Mouse (Mus musculus): ENCODE measurements around the gene Avpr1a. TPM values are rescaled to one million over a fixed set of nuclear protein-coding genes. Genes with fewer than 3 reads are reported as not detected.

The Avpr1a gene
- polyA plus RNA-seq (2016; fragmentation: Nextera tagmentation; extraction: Ambion mirVana) = 1.5 and 1.6 TPM in 2 replicates

DNA sequence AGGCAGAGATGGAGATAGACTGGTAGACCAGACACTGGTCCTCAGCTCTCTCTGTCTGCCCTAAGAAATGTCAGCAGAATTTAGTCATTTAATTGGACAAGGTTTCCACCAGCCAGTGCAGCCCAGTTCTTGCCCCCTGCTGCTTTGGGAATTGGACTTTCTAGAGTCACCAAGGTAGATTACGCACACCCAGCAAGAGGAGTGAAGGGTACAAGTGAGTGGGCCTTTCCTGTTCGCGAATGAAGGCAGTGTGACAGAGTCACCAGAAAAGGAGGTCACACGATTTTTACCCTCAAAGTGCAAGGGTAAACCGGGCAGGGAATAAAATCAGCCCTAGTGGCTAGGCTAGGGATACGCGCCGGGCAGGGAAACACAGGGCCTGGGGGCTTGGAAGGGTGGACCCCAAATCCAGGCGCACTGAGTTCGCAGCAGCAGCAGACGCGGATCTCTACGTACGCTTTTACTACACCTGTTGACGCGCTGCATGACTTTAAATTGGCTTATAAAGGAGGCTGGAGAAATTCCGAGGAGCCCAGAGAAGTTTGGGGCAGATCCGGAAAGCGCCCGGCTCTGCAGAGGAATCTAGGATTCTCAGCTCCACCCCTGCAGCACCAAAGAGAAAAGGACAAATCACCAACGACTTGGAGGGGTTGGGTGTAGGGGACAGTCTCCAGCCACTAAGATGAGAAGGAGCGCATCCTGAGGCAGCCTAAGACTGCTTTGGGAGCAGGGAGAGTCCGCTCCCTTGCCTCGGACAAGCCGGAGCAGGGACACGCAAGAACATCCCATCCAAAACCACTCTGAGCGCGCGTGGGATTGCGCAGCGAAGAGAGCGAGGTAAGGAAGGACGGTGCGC, at the start of gene Avpr1a:
Avpr1a (plus strand) TSS at position 639 of the 856 bp plus-strand sequence.
- H3K27ac ChIP-seq = no peak within 1 kb of the TSS
- peak; percentile 27; the same call in 1 of the 2 replicates for ATAC-seq (ENCODE audit: insufficient number of reproducible peaks, insufficient read depth, low FRiP score, low TSS enrichment, low read depth)

DNA sequence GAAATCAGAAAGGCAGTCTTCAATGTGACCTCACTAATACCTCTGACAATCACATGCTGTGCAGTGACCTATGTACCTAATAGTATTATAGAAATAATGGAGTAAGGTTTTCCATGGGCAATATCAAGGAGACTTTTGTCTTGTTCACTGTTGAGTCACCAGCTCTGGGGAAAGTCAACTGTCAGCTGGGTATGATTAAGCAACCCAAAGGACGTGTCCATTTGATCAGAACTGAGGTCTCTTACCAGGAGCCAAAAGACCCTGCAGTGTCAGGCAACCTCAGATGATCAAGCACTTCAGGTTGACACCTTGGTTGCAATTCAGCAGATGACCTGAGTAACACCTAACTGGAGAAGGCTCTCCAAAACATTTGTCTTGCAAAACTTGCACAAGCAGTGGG, 46.0 kb upstream of the Avpr1a start:
- ATAC-seq (ENCODE audit: insufficient number of reproducible peaks, insufficient read depth, low FRiP score, low TSS enrichment, low read depth) = no peak
- no peak overlapping the region for H3K4me3 ChIP-seq (replicated peaks)
- no peak overlapping the region for H3K27ac ChIP-seq
- no peak overlapping the region for H3K9ac ChIP-seq (replicated peaks)
- no peaks in the 10 kb centered on the region for H3K9me3 ChIP-seq
- no peaks in the 10 kb centered on the region for H3K27me3 ChIP-seq
- WGBS = 33% methylated on average over 1 of the region's 1 CpGs
- no peaks in the 10 kb centered on the region for H3K36me3 ChIP-seq
- H3K4me2 ChIP-seq = no peak overlapping the region
- peaks cover 3% of the 10 kb centered on the region; the same call in 1 of the 2 replicates for H3K4me1 ChIP-seq (replicated peaks)

More for the DNA sequence above, at the start of gene Avpr1a:
- H3K4me2 ChIP-seq = peak within 1 kb of the TSS; percentile 95
- peak within 1 kb of the TSS; percentile 46 for H3K9ac ChIP-seq (replicated peaks)
- no peaks in the 10 kb centered on the region for H3K9me3 ChIP-seq
- 4% methylated on average over 34 of the region's 34 CpGs for WGBS
- H3K36me3 ChIP-seq = no peaks in the 10 kb centered on the region
- H3K27me3 ChIP-seq = peaks cover 42% of the 10 kb centered on the region
- peaks cover 17% of the 10 kb centered on the region; the same call in 1 of the 2 replicates for H3K4me1 ChIP-seq (replicated peaks)
- peak within 1 kb of the TSS; percentile 51 for H3K4me3 ChIP-seq (replicated peaks)

GRCm38 (mm10) chr10:122406333-122406732, 42.0 kb upstream of the Avpr1a start:
- H3K36me3 ChIP-seq = no peaks in the 10 kb centered on the region
- ATAC-seq (ENCODE audit: insufficient number of reproducible peaks, insufficient read depth, low FRiP score, low TSS enrichment, low read depth) = no peak
- H3K27me3 ChIP-seq = no peaks in the 10 kb centered on the region
- 37% methylated on average over 6 of the region's 6 CpGs for WGBS
- H3K4me2 ChIP-seq = no peak overlapping the region
- H3K9ac ChIP-seq (replicated peaks) = no peak overlapping the region
- H3K4me1 ChIP-seq (replicated peaks) = peaks cover 3% of the 10 kb centered on the region; the same call in 1 of the 2 replicates
- H3K4me3 ChIP-seq (replicated peaks) = no peak overlapping the region
- H3K9me3 ChIP-seq = no peaks in the 10 kb centered on the region
- no peak overlapping the region for H3K27ac ChIP-seq

DNA sequence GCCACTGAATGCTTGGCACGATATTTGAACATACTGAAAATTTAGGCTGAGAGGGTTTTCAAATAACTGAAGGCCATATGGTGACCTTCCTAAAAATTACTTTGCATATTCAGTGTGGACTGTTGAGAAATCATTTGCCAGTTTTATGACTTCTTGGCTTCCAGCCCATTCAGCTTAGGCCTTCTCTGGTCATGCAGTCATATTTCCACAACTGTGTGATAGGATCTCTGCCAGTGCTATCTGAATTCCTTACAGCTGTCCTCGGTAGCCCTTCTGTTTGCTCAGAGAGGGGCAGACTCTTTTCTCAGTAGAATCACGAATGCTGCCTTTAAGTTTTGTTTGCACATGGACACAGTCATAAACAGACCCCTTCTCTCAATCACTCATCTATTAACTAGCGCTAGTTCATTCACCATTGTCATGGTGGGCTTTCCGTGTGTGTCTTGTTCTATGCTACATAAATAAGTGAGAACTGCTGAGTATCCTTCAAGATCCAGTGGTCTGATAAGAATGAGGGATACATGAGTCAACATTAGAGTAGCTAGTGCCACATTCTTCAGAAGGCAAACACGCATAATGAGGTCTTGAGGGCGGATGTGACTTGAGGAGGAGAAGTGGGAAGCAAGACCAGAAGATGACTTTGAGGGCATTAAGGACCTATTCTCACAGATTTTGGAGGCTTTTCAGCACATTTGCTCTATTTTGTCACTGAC, 39.4 kb upstream of the Avpr1a start:
- Histone ChIP-seq H3K9ac (replicated peaks) (no peak overlapping the region), H3K36me3 (no peaks in the 10 kb centered on the region), H3K27ac (no peak overlapping the region), H3K27me3 (no peaks in the 10 kb centered on the region), H3K9me3 (no peaks in the 10 kb centered on the region), H3K4me1 (replicated peaks) (peaks cover 3% of the 10 kb centered on the region; the same call in 1 of the 2 replicates), H3K4me3 (replicated peaks) (no peak overlapping the region), H3K4me2 (no peak overlapping the region)
- no peak for ATAC-seq (ENCODE audit: insufficient number of reproducible peaks, insufficient read depth, low FRiP score, low TSS enrichment, low read depth)
- 89% methylated on average over 7 of the region's 7 CpGs for WGBS

GRCm38 (mm10) chr10:122410791-122411190, 37.5 kb upstream of the Avpr1a start:
- no peaks in the 10 kb centered on the region for H3K27me3 ChIP-seq
- H3K36me3 ChIP-seq = no peaks in the 10 kb centered on the region
- no peak overlapping the region for H3K4me2 ChIP-seq
- H3K4me1 ChIP-seq (replicated peaks) = peaks cover 3% of the 10 kb centered on the region; the same call in 1 of the 2 replicates
- WGBS = 30% methylated on average over 2 of the region's 2 CpGs
- H3K9ac ChIP-seq (replicated peaks) = no peak overlapping the region
- no peak for ATAC-seq (ENCODE audit: insufficient number of reproducible peaks, insufficient read depth, low FRiP score, low TSS enrichment, low read depth)
- no peaks in the 10 kb centered on the region for H3K9me3 ChIP-seq
- no peak overlapping the region for H3K4me3 ChIP-seq (replicated peaks)
- H3K27ac ChIP-seq = no peak overlapping the region

DNA sequence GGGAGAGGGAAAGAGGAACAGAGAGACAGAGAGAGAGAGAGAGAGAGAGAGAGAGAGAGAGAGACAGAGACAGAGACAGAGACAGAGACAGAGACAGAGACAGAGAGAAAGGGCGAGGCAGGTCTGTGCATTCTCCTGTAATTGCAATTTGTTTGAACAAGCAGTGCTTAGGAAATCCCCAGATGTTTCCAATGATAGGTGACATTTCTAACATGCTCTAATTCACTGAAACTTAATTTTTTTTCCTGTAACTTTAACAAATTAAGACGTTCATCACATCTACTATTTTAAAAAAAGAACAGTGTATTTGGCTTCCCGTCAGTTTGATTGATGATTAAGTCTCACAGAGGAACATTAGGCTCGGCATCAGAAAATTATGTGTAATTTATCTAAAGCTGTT, 15.6 kb upstream of the Avpr1a start:
- no peak overlapping the region for H3K4me2 ChIP-seq
- no peaks in the 10 kb centered on the region for H3K27me3 ChIP-seq
- no peak for ATAC-seq (ENCODE audit: insufficient number of reproducible peaks, insufficient read depth, low FRiP score, low TSS enrichment, low read depth)
- H3K4me1 ChIP-seq (replicated peaks) = no peaks in the 10 kb centered on the region
- H3K4me3 ChIP-seq (replicated peaks) = no peak overlapping the region
- H3K36me3 ChIP-seq = no peaks in the 10 kb centered on the region
- H3K9ac ChIP-seq (replicated peaks) = no peak overlapping the region
- no peak overlapping the region for H3K27ac ChIP-seq
- H3K9me3 ChIP-seq = no peaks in the 10 kb centered on the region
- 67% methylated on average over 4 of the region's 4 CpGs for WGBS

DNA sequence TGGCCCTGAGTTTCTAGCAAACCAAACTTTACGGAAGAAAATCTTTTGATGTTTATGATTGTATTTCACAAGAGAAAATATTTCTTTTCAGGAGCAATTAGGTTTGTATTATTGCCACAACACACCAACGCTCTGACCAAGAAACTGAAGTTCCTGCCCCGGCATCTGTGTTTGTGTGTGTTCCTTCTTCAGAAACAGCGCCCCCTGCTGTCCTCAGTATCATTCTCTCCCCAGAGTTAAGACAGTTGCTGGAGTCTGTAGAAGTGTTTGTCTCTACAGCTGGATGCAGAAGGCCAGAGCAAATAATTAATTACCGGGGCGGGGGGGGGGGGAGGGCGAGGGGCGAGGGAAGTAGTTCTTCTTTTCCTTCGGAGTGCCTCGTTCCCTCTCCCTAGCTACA, 1.0 kb upstream of the Avpr1a start:
- ATAC-seq (ENCODE audit: insufficient number of reproducible peaks, insufficient read depth, low FRiP score, low TSS enrichment, low read depth) = no peak
- H3K9ac ChIP-seq (replicated peaks) = no peak overlapping the region
- H3K4me2 ChIP-seq = peak overlapping the region; percentile 10; the same call in 1 of the 2 replicates
- no peaks in the 10 kb centered on the region for H3K9me3 ChIP-seq
- peaks cover 42% of the 10 kb centered on the region for H3K27me3 ChIP-seq
- H3K4me3 ChIP-seq (replicated peaks) = no peak overlapping the region
- no peaks in the 10 kb centered on the region for H3K36me3 ChIP-seq
- WGBS = 28% methylated on average over 7 of the region's 10 CpGs
- H3K27ac ChIP-seq = no peak overlapping the region
- H3K4me1 ChIP-seq (replicated peaks) = peaks cover 17% of the 10 kb centered on the region; the same call in 1 of the 2 replicates

- peak overlapping the region; percentile 46; the same call in 1 of the 2 replicates for H3K9ac ChIP-seq (replicated peaks)
- H3K4me2 ChIP-seq = peak overlapping the region; percentile 95
- H3K36me3 ChIP-seq = no peaks in the 10 kb centered on the region
- ATAC-seq (ENCODE audit: insufficient number of reproducible peaks, insufficient read depth, low FRiP score, low TSS enrichment, low read depth) = peak; percentile 48; the same call in 1 of the 2 replicates
- 1% methylated on average over 70 of the region's 70 CpGs for WGBS
- H3K27me3 ChIP-seq = peaks cover 42% of the 10 kb centered on the region
- H3K9me3 ChIP-seq = no peaks in the 10 kb centered on the region
- peak overlapping the region; percentile 51 for H3K4me3 ChIP-seq (replicated peaks)
- H3K27ac ChIP-seq = no peak overlapping the region
- H3K4me1 ChIP-seq (replicated peaks) = peaks cover 17% of the 10 kb centered on the region; the same call in 1 of the 2 replicates
These were observed 665 bp downstream of the Avpr1a start for GRCm38 (mm10) chr10:122448717-122449611.

- Histone ChIP-seq H3K36me3 (no peaks in the 10 kb centered on the region), H3K4me1 (replicated peaks) (peaks cover 17% of the 10 kb centered on the region; the same call in 1 of the 2 replicates), H3K27ac (no peak overlapping the region), H3K9ac (replicated peaks) (no peak overlapping the region), H3K4me3 (replicated peaks) (peak overlapping the region; percentile 51), H3K27me3 (peaks cover 42% of the 10 kb centered on the region), H3K4me2 (peak overlapping the region; percentile 95; the same call in 1 of the 2 replicates), H3K9me3 (no peaks in the 10 kb centered on the region)
- no peak for ATAC-seq (ENCODE audit: insufficient number of reproducible peaks, insufficient read depth, low FRiP score, low TSS enrichment, low read depth)
These were observed 1.6 kb downstream of the Avpr1a start for GRCm38 (mm10) chr10:122449856-122450255.

DNA sequence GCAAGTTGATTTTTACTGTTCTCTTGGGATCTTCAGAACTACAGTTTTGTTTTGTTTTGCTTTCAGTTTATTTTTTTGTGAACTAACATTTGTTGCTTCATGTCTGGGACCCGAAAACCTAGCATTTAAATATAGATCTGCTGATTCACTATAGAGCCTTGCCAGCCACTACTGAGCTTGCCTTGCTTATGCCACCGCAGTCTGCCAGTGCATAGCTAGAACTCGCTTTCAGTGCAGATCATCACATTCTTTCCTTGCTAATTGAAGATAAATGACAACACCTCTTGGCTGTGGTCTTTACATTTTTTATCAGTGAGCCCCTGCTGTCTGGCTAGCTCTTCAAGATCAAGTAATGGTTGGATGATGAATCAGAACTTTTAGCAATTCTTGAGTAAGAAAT, 5.2 kb downstream of the Avpr1a start:
- Histone ChIP-seq H3K4me3 (replicated peaks) (no peak overlapping the region), H3K27ac (no peak overlapping the region), H3K4me1 (replicated peaks) (peaks cover 10% of the 10 kb centered on the region; the same call in 1 of the 2 replicates), H3K4me2 (no peak overlapping the region), H3K27me3 (peaks cover 24% of the 10 kb centered on the region), H3K36me3 (no peaks in the 10 kb centered on the region), H3K9ac (replicated peaks) (no peak overlapping the region), H3K9me3 (no peaks in the 10 kb centered on the region)
- WGBS = 81% methylated on average over 3 of the region's 3 CpGs
- no peak for ATAC-seq (ENCODE audit: insufficient number of reproducible peaks, insufficient read depth, low FRiP score, low TSS enrichment, low read depth)

Data from limb, embryonic 12.5 days (tissue).